Mouse (Mus musculus) myocyte (in vitro differentiated cells): Measurements from ENCODE around the gene Plcb2. TPM values are rescaled to one million over a fixed set of nuclear protein-coding genes. Genes with fewer than 3 reads are reported as not detected.

Source experiments
- H3K27me3 ChIP-seq: one replicate; pipeline ENCODE4 v1.6.1; 2011; ENCODE audit not compliant: control insufficient read depth, insufficient read depth, insufficient read length
- H3K36me3 ChIP-seq: one replicate; pipeline ENCODE4 v1.6.1; 2011; ENCODE audit not compliant: control insufficient read depth, insufficient read depth
- H3K4me2 ChIP-seq: one replicate; pipeline ENCODE4 v1.6.1; 2011; ENCODE audit warnings: low read depth, control low read depth
- H3K4me3 ChIP-seq: one replicate; pipeline ENCODE4 v1.5.1; 2011; ENCODE audit warnings: mild to moderate bottlenecking, control low read depth, moderate library complexity
- H3K79me2 ChIP-seq: one replicate; pipeline ENCODE4 v1.6.1; 2011; ENCODE audit not compliant: control insufficient read depth, insufficient read depth
- H3ac ChIP-seq: one replicate; pipeline ENCODE4 v1.6.1; 2011; ENCODE audit not compliant: control insufficient read depth, insufficient read length
- CEBPB ChIP-seq: IDR thresholded peaks from 2 replicates; pipeline ENCODE4 v1.6.1; 2011; ENCODE audit warnings: mild to moderate bottlenecking, moderate library complexity; ENCODE audit not compliant: poor library complexity, insufficient read depth, severe bottlenecking
- E2F4 ChIP-seq: IDR thresholded peaks from one replicate; pipeline ENCODE4 v1.6.1; 2011; ENCODE audit warnings: mild to moderate bottlenecking, control low read depth, moderate library complexity; ENCODE audit not compliant: insufficient read depth
- MAX ChIP-seq: IDR thresholded peaks from one replicate; pipeline ENCODE4 v1.6.1; 2011; ENCODE audit warnings: low read depth, mild to moderate bottlenecking, control low read depth
- MYOD1 ChIP-seq, 3 experiments: IDR thresholded peaks; one replicate each; pipeline ENCODE4 v1.6.1; 2011; ENCODE audit warnings: control low read depth in 2 of 3, low read depth in 2 of 3, mild to moderate bottlenecking in 2 of 3, moderate library complexity in 1 of 3; ENCODE audit not compliant: insufficient read length in 2 of 3, control insufficient read depth in 1 of 3
- MYOG ChIP-seq, 3 experiments: IDR thresholded peaks; one replicate each; pipeline ENCODE4 v1.6.1; 2011; ENCODE audit warnings: control low read depth in 2 of 3, low read depth in 2 of 3, mild to moderate bottlenecking in 2 of 3; ENCODE audit not compliant: insufficient read length in 2 of 3, control insufficient read depth in 1 of 3, insufficient read depth in 1 of 3
- POLR2A ChIP-seq: IDR thresholded peaks from one replicate; pipeline ENCODE4 v1.6.1; 2011; ENCODE audit warnings: low read depth, mild to moderate bottlenecking, control low read depth, moderate library complexity; ENCODE audit not compliant: insufficient read length
- POLR2AphosphoS2 ChIP-seq: IDR thresholded peaks from one replicate; pipeline ENCODE4 v1.6.1; 2011; ENCODE audit warnings: low read depth, control low read depth; ENCODE audit not compliant: insufficient read length
- REST ChIP-seq: IDR thresholded peaks from one replicate; pipeline ENCODE4 v1.6.1; 2011; ENCODE audit warnings: mild to moderate bottlenecking, control low read depth, moderate library complexity; ENCODE audit not compliant: insufficient read depth, insufficient read length
- SRF ChIP-seq: IDR thresholded peaks from one replicate; pipeline ENCODE4 v1.6.1; 2011; ENCODE audit warnings: low read depth; ENCODE audit not compliant: control insufficient read depth, insufficient read length
- TCF12 ChIP-seq: IDR thresholded peaks from one replicate; pipeline ENCODE4 v1.6.1; 2011; ENCODE audit warnings: mild to moderate bottlenecking, control low read depth; ENCODE audit not compliant: poor library complexity, insufficient read depth, severe bottlenecking
- TCF3 ChIP-seq: IDR thresholded peaks from one replicate; pipeline ENCODE4 v1.6.1; 2011; ENCODE audit warnings: low read depth, control low read depth; ENCODE audit not compliant: insufficient read length
- USF1 ChIP-seq: IDR thresholded peaks from one replicate; pipeline ENCODE4 v1.6.1; 2011; ENCODE audit warnings: low read depth, mild to moderate bottlenecking, control low read depth, moderate library complexity
- polyA plus RNA-seq: library from polyadenylated mRNA; unstranded; fragments of >200 nt; fragmentation: generic; extraction: Trizol; gene quantifications from one replicate; pipeline ENCODE4 v1.2.1, GENCODE M21; 2012; ENCODE audit warnings: missing spikeins

The Plcb2 gene
- polyA plus RNA-seq, 1 experiment: not detected

GRCm38 (mm10) chr2:118671728-118672127 is 56.5 kb downstream of the Plcb2 start:
- TF ChIP-seq TCF3 (no peak), MAX (no peak), REST (no peak), MYOD1 (IDR thresholded peaks at IDR 0.05; ENCODE audit: control insufficient read depth in 1 of 3, insufficient read length in 2 of 3, low read depth in 2 of 3) (no peak), E2F4 (no peak), POLR2A (no peak), MYOG (IDR thresholded peaks at IDR 0.05; ENCODE audit: control insufficient read depth in 1 of 3, insufficient read depth in 1 of 3, insufficient read length in 2 of 3, low read depth in 2 of 3) (no peak), POLR2AphosphoS2 (no peak), SRF (no peak), USF1 (no peak), TCF12 (no peak), CEBPB (no peak)
- Histone ChIP-seq H3K36me3 (no peaks in the 10 kb centered on the region), H3ac (no peak overlapping the region), H3K4me2 (no peak overlapping the region), H3K27me3 (peaks cover 15% of the 10 kb centered on the region), H3K79me2 (no peaks in the 10 kb centered on the region), H3K4me3 (no peak overlapping the region)

DNA sequence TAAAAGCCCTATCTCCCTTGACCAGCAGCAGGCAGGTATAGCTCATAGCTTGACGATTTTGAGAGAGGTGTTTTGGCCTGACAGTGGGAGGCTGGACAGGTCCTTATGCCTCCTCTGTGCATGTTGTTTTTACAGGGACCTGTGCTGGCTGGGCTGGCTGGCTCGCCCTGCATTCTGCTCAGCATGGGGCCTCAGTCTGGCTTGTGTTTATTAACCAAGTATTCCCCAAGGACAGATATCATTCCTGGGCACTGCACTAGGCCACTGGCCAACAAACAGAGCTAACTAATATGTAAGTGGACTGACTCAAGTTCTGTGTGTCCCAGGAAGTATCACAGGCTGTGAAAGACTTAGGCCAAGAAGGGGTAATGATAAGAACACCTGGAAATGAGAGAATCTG is 58.5 kb downstream of the Plcb2 start:
- no peak for TF ChIP-seq E2F4
- no peak for TF ChIP-seq CEBPB
- no peak for TF ChIP-seq TCF3
- no peak for TF ChIP-seq USF1
- TF ChIP-seq REST: no peak
- TF ChIP-seq POLR2AphosphoS2: no peak
- no peak for TF ChIP-seq MAX
- no peak for TF ChIP-seq TCF12
- no peak for TF ChIP-seq MYOD1 (IDR thresholded peaks at IDR 0.05; ENCODE audit: control insufficient read depth in 1 of 3, insufficient read length in 2 of 3, low read depth in 2 of 3)
- no peak for TF ChIP-seq POLR2A
- no peaks in the 10 kb centered on the region for H3K79me2 ChIP-seq
- H3K4me3 ChIP-seq: no peak overlapping the region
- H3ac ChIP-seq: no peak overlapping the region
- no peak overlapping the region for H3K4me2 ChIP-seq
- no peaks in the 10 kb centered on the region for H3K36me3 ChIP-seq
- H3K27me3 ChIP-seq: peaks cover 5% of the 10 kb centered on the region

GRCm38 (mm10) chr2:118669245-118669644 is 59.0 kb downstream of the Plcb2 start:
- Histone ChIP-seq H3ac (no peak overlapping the region), H3K36me3 (no peaks in the 10 kb centered on the region), H3K4me3 (no peak overlapping the region), H3K79me2 (no peaks in the 10 kb centered on the region), H3K4me2 (no peak overlapping the region), H3K27me3 (no peaks in the 10 kb centered on the region)
- TF ChIP-seq CEBPB (no peak), TCF3 (no peak), TCF12 (no peak), POLR2AphosphoS2 (no peak), USF1 (no peak), SRF (no peak), E2F4 (no peak), MYOD1 (IDR thresholded peaks at IDR 0.05; ENCODE audit: control insufficient read depth in 1 of 3, insufficient read length in 2 of 3, low read depth in 2 of 3) (no peak), REST (no peak), MAX (no peak), MYOG (IDR thresholded peaks at IDR 0.05; ENCODE audit: control insufficient read depth in 1 of 3, insufficient read depth in 1 of 3, insufficient read length in 2 of 3, low read depth in 2 of 3) (no peak)

GRCm38 (mm10) chr2:118667181-118667580 is 61.1 kb downstream of the Plcb2 start:
- H3K4me2 ChIP-seq: no peak overlapping the region
- no peak overlapping the region for H3ac ChIP-seq
- no peaks in the 10 kb centered on the region for H3K36me3 ChIP-seq
- TF ChIP-seq TCF12 (no peak), USF1 (no peak)
- no peak overlapping the region for H3K4me3 ChIP-seq
- no peaks in the 10 kb centered on the region for H3K27me3 ChIP-seq
- H3K79me2 ChIP-seq: no peaks in the 10 kb centered on the region

DNA sequence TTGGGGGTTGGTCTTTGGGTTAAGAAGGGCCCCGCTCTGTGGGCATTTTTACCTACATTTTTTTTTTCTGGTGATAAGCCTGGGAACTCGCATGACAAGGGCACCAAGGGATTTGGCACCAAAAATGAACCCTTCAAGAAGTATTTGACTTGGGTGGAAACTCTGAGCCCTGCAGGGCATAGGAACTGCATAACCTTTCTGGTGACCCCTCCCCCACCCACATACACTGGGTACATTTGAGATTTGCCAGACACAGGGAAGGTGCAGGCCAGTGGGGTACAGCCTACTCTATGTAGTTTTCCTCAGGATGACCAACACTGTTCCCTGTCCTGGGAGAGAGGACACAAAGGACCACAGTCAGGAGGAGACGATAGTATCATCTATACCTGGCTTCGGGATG is 62.6 kb downstream of the Plcb2 start:
- no peaks in the 10 kb centered on the region for H3K27me3 ChIP-seq
- no peak overlapping the region for H3K4me3 ChIP-seq
- H3K79me2 ChIP-seq: no peaks in the 10 kb centered on the region
- no peaks in the 10 kb centered on the region for H3K36me3 ChIP-seq
- no peak overlapping the region for H3ac ChIP-seq
- TF ChIP-seq TCF3 (no peak), MAX (no peak), POLR2A (no peak), E2F4 (no peak), REST (no peak), SRF (no peak)
- H3K4me2 ChIP-seq: no peak overlapping the region
